Mouse (Mus musculus) myocyte (in vitro differentiated cells): Measurements from ENCODE around the gene Acer1. TPM values are rescaled to one million over a fixed set of nuclear protein-coding genes. Genes with fewer than 3 reads are reported as not detected.

Source experiments
- H3K27me3 ChIP-seq: one replicate; pipeline ENCODE4 v1.6.1; 2011; ENCODE audit not compliant: control insufficient read depth, insufficient read depth, insufficient read length
- H3K36me3 ChIP-seq: one replicate; pipeline ENCODE4 v1.6.1; 2011; ENCODE audit not compliant: control insufficient read depth, insufficient read depth
- H3K4me2 ChIP-seq: one replicate; pipeline ENCODE4 v1.6.1; 2011; ENCODE audit warnings: low read depth, control low read depth
- H3K4me3 ChIP-seq: one replicate; pipeline ENCODE4 v1.5.1; 2011; ENCODE audit warnings: mild to moderate bottlenecking, control low read depth, moderate library complexity
- H3K79me2 ChIP-seq: one replicate; pipeline ENCODE4 v1.6.1; 2011; ENCODE audit not compliant: control insufficient read depth, insufficient read depth
- H3ac ChIP-seq: one replicate; pipeline ENCODE4 v1.6.1; 2011; ENCODE audit not compliant: control insufficient read depth, insufficient read length
- CEBPB ChIP-seq: IDR thresholded peaks from 2 replicates; pipeline ENCODE4 v1.6.1; 2011; ENCODE audit warnings: mild to moderate bottlenecking, moderate library complexity; ENCODE audit not compliant: poor library complexity, insufficient read depth, severe bottlenecking
- E2F4 ChIP-seq: IDR thresholded peaks from one replicate; pipeline ENCODE4 v1.6.1; 2011; ENCODE audit warnings: mild to moderate bottlenecking, control low read depth, moderate library complexity; ENCODE audit not compliant: insufficient read depth
- MAX ChIP-seq: IDR thresholded peaks from one replicate; pipeline ENCODE4 v1.6.1; 2011; ENCODE audit warnings: low read depth, mild to moderate bottlenecking, control low read depth
- MYOD1 ChIP-seq, 3 experiments: IDR thresholded peaks; one replicate each; pipeline ENCODE4 v1.6.1; 2011; ENCODE audit warnings: control low read depth in 2 of 3, low read depth in 2 of 3, mild to moderate bottlenecking in 2 of 3, moderate library complexity in 1 of 3; ENCODE audit not compliant: insufficient read length in 2 of 3, control insufficient read depth in 1 of 3
- MYOG ChIP-seq, 3 experiments: IDR thresholded peaks; one replicate each; pipeline ENCODE4 v1.6.1; 2011; ENCODE audit warnings: control low read depth in 2 of 3, low read depth in 2 of 3, mild to moderate bottlenecking in 2 of 3; ENCODE audit not compliant: insufficient read length in 2 of 3, control insufficient read depth in 1 of 3, insufficient read depth in 1 of 3
- POLR2A ChIP-seq: IDR thresholded peaks from one replicate; pipeline ENCODE4 v1.6.1; 2011; ENCODE audit warnings: low read depth, mild to moderate bottlenecking, control low read depth, moderate library complexity; ENCODE audit not compliant: insufficient read length
- POLR2AphosphoS2 ChIP-seq: IDR thresholded peaks from one replicate; pipeline ENCODE4 v1.6.1; 2011; ENCODE audit warnings: low read depth, control low read depth; ENCODE audit not compliant: insufficient read length
- REST ChIP-seq: IDR thresholded peaks from one replicate; pipeline ENCODE4 v1.6.1; 2011; ENCODE audit warnings: mild to moderate bottlenecking, control low read depth, moderate library complexity; ENCODE audit not compliant: insufficient read depth, insufficient read length
- SRF ChIP-seq: IDR thresholded peaks from one replicate; pipeline ENCODE4 v1.6.1; 2011; ENCODE audit warnings: low read depth; ENCODE audit not compliant: control insufficient read depth, insufficient read length
- TCF12 ChIP-seq: IDR thresholded peaks from one replicate; pipeline ENCODE4 v1.6.1; 2011; ENCODE audit warnings: mild to moderate bottlenecking, control low read depth; ENCODE audit not compliant: poor library complexity, insufficient read depth, severe bottlenecking
- TCF3 ChIP-seq: IDR thresholded peaks from one replicate; pipeline ENCODE4 v1.6.1; 2011; ENCODE audit warnings: low read depth, control low read depth; ENCODE audit not compliant: insufficient read length
- USF1 ChIP-seq: IDR thresholded peaks from one replicate; pipeline ENCODE4 v1.6.1; 2011; ENCODE audit warnings: low read depth, mild to moderate bottlenecking, control low read depth, moderate library complexity
- polyA plus RNA-seq: library from polyadenylated mRNA; unstranded; fragments of >200 nt; fragmentation: generic; extraction: Trizol; gene quantifications from one replicate; pipeline ENCODE4 v1.2.1, GENCODE M21; 2012; ENCODE audit warnings: missing spikeins

Acer1 gene
- polyA plus RNA-seq, 1 experiment, result not detected

- H3K4me3 ChIP-seq, result peak overlapping the region; percentile 96
- TF ChIP-seq MAX (no peak), REST (no peak), TCF12 (no peak), POLR2AphosphoS2 (no peak), CEBPB (no peak), USF1 (no peak)
- peaks cover 4% of the 10 kb centered on the region for H3K36me3 ChIP-seq
- H3K4me2 ChIP-seq, result peak overlapping the region; percentile 99
- H3ac ChIP-seq, result no peak overlapping the region
- H3K79me2 ChIP-seq, result peaks cover 18% of the 10 kb centered on the region
- H3K27me3 ChIP-seq, result no peaks in the 10 kb centered on the region
These were observed 7.0 kb upstream of the Acer1 start for GRCm38 (mm10) chr17:56988921-56989430.

- Histone ChIP-seq H3K36me3 (no peaks in the 10 kb centered on the region), H3K4me3 (no peak overlapping the region), H3ac (no peak overlapping the region), H3K4me2 (no peak overlapping the region), H3K79me2 (peaks cover 18% of the 10 kb centered on the region), H3K27me3 (no peaks in the 10 kb centered on the region)
- TF ChIP-seq REST, result no peak
- no peak for TF ChIP-seq POLR2AphosphoS2
- TF ChIP-seq MAX, result no peak
- no peak for TF ChIP-seq TCF12
- no peak for TF ChIP-seq SRF
- no peak for TF ChIP-seq USF1
- no peak for TF ChIP-seq MYOD1 (IDR thresholded peaks at IDR 0.05; ENCODE audit: control insufficient read depth in 1 of 3, insufficient read length in 2 of 3, low read depth in 2 of 3)
- TF ChIP-seq TCF3, result no peak
- TF ChIP-seq CEBPB, result no peak
- no peak for TF ChIP-seq E2F4
- no peak for TF ChIP-seq POLR2A
- TF ChIP-seq MYOG (IDR thresholded peaks at IDR 0.05; ENCODE audit: control insufficient read depth in 1 of 3, insufficient read depth in 1 of 3, insufficient read length in 2 of 3, low read depth in 2 of 3), result no peak
These were observed 6.5 kb upstream of the Acer1 start for GRCm38 (mm10) chr17:56988441-56988840.

- Histone ChIP-seq H3K36me3 (no peaks in the 10 kb centered on the region), H3K4me3 (no peak overlapping the region), H3K27me3 (peaks cover 8% of the 10 kb centered on the region), H3K79me2 (peaks cover 11% of the 10 kb centered on the region), H3K4me2 (no peak overlapping the region), H3ac (no peak overlapping the region)
- TF ChIP-seq TCF12, result no peak
- TF ChIP-seq POLR2A, result no peak
These were observed 4.3 kb upstream of the Acer1 start for GRCm38 (mm10) chr17:56986105-56986805.

GRCm38 (mm10) chr17:56985656-56986055 is 3.7 kb upstream of the Acer1 start:
- H3ac ChIP-seq, result no peak overlapping the region
- no peak overlapping the region for H3K4me3 ChIP-seq
- peaks cover 5% of the 10 kb centered on the region for H3K79me2 ChIP-seq
- peaks cover 12% of the 10 kb centered on the region for H3K27me3 ChIP-seq
- TF ChIP-seq MYOD1 (IDR thresholded peaks at IDR 0.05; ENCODE audit: control insufficient read depth in 1 of 3, insufficient read length in 2 of 3, low read depth in 2 of 3) (no peak), REST (no peak), POLR2A (no peak), POLR2AphosphoS2 (no peak), CEBPB (no peak), TCF3 (no peak), MYOG (IDR thresholded peaks at IDR 0.05; ENCODE audit: control insufficient read depth in 1 of 3, insufficient read depth in 1 of 3, insufficient read length in 2 of 3, low read depth in 2 of 3) (no peak), MAX (no peak), USF1 (no peak), TCF12 (no peak), E2F4 (no peak), SRF (no peak)
- no peak overlapping the region for H3K4me2 ChIP-seq
- H3K36me3 ChIP-seq, result no peaks in the 10 kb centered on the region

- Histone ChIP-seq H3K79me2 (no peaks in the 10 kb centered on the region), H3K4me3 (no peak overlapping the region), H3K27me3 (peaks cover 12% of the 10 kb centered on the region), H3K4me2 (no peak overlapping the region), H3ac (no peak overlapping the region), H3K36me3 (no peaks in the 10 kb centered on the region)
- TF ChIP-seq CEBPB (no peak), USF1 (no peak), MYOD1 (IDR thresholded peaks at IDR 0.05; ENCODE audit: control insufficient read depth in 1 of 3, insufficient read length in 2 of 3, low read depth in 2 of 3) (no peak), MYOG (IDR thresholded peaks at IDR 0.05; ENCODE audit: control insufficient read depth in 1 of 3, insufficient read depth in 1 of 3, insufficient read length in 2 of 3, low read depth in 2 of 3) (no peak), TCF12 (no peak), MAX (no peak), SRF (no peak), POLR2A (no peak), TCF3 (no peak), E2F4 (no peak), REST (no peak), POLR2AphosphoS2 (no peak)
These were observed 3.0 kb upstream of the Acer1 start for GRCm38 (mm10) chr17:56984886-56985285.
